Mouse (Mus musculus) gastrocnemius, postnatal 14 days (tissue): ENCODE results near the gene 5530401A14Rik. TPM values are rescaled to one million over a fixed set of nuclear protein-coding genes. Genes with fewer than 3 reads are reported as not detected.

Experiments
- DNase-seq: peaks from one replicate; pipeline ENCODE4 v3.0.0; 2021; ENCODE audit warnings: mixed read lengths
- intact Hi-C: fragments of 180-260 bp; cut with DNase I; formaldehyde crosslinking; loops from one replicate; pipeline ENCODE4 v1.15.1; 2025; ENCODE audit warnings: low total_unique reads
- total RNA-seq, 2 experiments: library from RNA; stranded (reverse); gene quantifications; 2 replicates each; pipeline ENCODE4 v1.2.3; 2021

Gene 5530401A14Rik
- total RNA-seq, 2 experiments from 2014 or later = 0.13 to 0.16 TPM

- no peak for DNase-seq
- intact Hi-C loops = no loop called here
Observed at GRCm38 (mm10) chr11:81923096-81923495, 62.6 kb downstream of the 5530401A14Rik start.

- DNase-seq = no peak
- intact Hi-C loops = no loop called here
Observed at GRCm38 (mm10) chr11:81923626-81924025, 63.2 kb downstream of the 5530401A14Rik start.

GRCm38 (mm10) chr11:81926393-81926792, 65.9 kb downstream of the 5530401A14Rik start:
- intact Hi-C loops = no loop called here
- DNase-seq = no peak

- no peak for DNase-seq
- intact Hi-C loops = no loop called here
Observed at GRCm38 (mm10) chr11:81937516-81937915, 77.0 kb downstream of the 5530401A14Rik start.

GRCm38 (mm10) chr11:81940988-81941387, 80.5 kb downstream of the 5530401A14Rik start:
- intact Hi-C loops = no loop called here
- DNase-seq = no peak

- intact Hi-C loops = no loop called here
- DNase-seq = no peak
Observed at GRCm38 (mm10) chr11:81942167-81942566, 81.7 kb downstream of the 5530401A14Rik start.

Other genes with a start within 250 kb of the 5530401A14Rik start
- under 1 TPM in 1 of 2 experiments, not detected in 1; 0.06 TPM for gene Asic2, start 107.8 kb downstream of the 5530401A14Rik start, total RNA-seq
- gene Ccl2, start 174.9 kb downstream of the 5530401A14Rik start, total RNA-seq = 1 to 10 TPM in 1 of 2 experiments, under 1 TPM in 1; 0.29 to 1.1 TPM
- not detected for gene Gm17268, start 177.9 kb downstream of the 5530401A14Rik start, total RNA-seq
- under 1 TPM in 1 of 2 experiments, not detected in 1; 0.45 TPM for gene Ccl7, start 185.0 kb downstream of the 5530401A14Rik start, total RNA-seq
- gene Ccl11, start 197.2 kb downstream of the 5530401A14Rik start, total RNA-seq = 10 to 100 TPM; 16.3 to 20.7 TPM
- gene Ccl12, start 241.2 kb downstream of the 5530401A14Rik start, total RNA-seq = under 1 TPM in 1 of 2 experiments, not detected in 1; 0.86 TPM